Mouse (Mus musculus): ENCODE results near the gene Loxl1.
"Not testable (repeated sequence)": the region's sequence is repeated elsewhere in the genome, so short reads cannot be mapped to it uniquely, and the experiment has no call there.

Gene Loxl1

GRCm38 (mm10) chr9:58275115-58275774 lies 37.7 kb downstream of the Loxl1 start:
- no peak for DNase-seq

DNA sequence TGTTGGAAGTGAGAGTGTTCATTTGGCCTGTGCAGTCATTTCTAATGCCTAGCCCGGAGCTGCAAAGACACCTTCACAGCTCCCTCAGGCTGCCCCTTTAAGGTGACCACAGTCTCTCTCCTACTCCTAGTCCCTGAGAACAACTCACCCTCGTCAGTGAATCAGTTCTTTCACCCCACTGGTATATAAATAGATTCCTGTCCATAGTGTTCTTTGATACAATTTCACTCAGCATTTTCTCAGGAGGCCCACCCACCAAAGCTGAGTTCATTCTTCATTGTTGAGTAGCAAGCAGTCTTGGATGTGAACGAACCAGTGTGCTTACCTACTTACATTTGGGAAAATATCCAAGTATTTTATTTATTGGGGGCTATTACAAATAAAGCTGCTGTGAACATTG lies 38.4 kb downstream of the Loxl1 start:
- no peak for DNase-seq

DNA sequence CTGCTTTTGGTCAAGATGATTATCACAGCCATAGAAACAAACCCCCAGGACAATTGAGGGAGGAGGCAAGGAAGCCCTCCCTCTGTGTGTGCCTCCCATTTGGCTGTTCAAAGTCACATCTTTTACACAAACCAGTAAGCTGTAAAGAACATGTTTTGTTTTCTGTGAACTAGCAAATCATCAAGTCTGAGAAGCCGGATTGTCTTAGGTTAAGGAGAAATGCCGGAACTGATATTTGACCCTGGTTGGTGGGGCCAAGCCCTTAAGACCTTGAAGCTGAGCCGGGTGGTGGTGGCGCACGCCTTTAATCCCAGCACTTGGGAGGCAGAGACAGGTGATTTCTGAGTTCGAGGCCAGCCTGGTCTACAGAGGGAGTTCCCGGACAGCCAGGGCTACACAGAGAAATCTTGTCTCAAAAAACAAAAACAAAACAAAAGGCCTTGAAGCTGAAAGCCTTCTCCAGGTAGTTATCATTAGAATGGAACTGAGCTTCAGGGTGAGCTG lies 38.8 kb downstream of the Loxl1 start:
- DNase-seq = no peak

DNA sequence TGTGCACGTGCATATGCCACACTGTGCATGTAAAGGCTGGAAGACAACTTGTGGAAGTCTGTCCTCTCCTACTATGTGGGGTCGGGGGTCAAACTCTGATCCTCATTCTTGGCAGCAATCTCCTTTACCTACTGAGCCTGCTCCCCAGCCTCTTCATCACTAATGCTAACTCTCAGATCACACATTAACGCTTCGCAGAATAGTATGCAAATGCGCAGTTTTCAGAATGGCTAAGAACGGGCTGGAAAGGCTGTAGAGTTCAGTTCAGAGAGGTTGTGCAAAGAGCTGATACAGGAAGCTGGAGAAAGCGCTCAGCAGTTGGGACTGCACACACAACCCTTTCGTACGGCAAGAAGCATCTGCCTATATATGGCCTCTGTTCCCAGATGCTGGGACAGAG lies 40.1 kb downstream of the Loxl1 start:
- DNase-seq = no peak

DNA sequence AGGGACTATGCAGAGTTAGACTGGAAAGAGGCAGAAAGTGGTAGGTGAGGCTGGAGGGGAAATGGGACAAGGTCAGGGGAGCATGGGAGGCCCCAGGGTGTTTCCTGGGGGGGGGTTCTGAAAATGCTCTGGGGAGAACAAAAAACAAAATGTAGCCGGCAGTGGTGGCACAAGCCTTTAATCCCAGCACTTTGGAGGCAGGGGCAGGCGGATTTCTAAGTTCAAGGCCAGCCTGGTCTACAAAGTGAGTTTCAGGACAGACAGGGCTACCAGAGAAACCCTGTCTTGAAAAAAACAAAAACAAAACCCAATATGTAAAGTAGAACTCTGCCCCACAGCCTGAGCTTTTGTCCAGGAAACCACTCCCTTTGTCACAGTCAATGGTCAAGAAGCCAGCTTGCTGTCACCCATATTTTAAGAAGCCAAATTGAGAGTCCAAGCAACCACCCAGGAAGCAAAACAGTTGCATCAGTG lies 40.9 kb downstream of the Loxl1 start:
- no peak for DNase-seq

DNA sequence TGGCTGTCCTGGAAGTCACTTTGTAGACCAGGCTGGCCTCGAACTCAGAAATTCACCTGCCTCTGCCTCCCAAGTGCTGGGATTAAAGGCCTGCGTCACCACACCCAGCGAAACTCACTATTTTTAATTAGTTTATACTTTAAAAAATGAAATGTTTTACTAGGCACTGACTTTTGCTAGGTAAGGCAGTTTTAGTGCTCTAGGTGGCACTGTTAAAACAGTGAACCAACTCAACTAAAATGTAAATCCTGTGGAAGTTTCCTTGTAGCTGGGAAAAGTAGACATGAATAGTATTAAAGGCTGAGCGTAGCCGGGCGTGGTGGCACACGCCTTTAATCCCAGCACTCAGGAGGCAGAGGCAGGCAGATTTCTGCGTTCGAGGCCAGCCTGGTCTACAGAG lies 41.4 kb downstream of the Loxl1 start:
- not testable (repeated sequence) for DNase-seq

GRCm38 (mm10) chr9:58271109-58271508 lies 41.9 kb downstream of the Loxl1 start:
- DNase-seq = no peak

GRCm38 (mm10) chr9:58270081-58270480 lies 42.9 kb downstream of the Loxl1 start:
- no peak for DNase-seq

DNA sequence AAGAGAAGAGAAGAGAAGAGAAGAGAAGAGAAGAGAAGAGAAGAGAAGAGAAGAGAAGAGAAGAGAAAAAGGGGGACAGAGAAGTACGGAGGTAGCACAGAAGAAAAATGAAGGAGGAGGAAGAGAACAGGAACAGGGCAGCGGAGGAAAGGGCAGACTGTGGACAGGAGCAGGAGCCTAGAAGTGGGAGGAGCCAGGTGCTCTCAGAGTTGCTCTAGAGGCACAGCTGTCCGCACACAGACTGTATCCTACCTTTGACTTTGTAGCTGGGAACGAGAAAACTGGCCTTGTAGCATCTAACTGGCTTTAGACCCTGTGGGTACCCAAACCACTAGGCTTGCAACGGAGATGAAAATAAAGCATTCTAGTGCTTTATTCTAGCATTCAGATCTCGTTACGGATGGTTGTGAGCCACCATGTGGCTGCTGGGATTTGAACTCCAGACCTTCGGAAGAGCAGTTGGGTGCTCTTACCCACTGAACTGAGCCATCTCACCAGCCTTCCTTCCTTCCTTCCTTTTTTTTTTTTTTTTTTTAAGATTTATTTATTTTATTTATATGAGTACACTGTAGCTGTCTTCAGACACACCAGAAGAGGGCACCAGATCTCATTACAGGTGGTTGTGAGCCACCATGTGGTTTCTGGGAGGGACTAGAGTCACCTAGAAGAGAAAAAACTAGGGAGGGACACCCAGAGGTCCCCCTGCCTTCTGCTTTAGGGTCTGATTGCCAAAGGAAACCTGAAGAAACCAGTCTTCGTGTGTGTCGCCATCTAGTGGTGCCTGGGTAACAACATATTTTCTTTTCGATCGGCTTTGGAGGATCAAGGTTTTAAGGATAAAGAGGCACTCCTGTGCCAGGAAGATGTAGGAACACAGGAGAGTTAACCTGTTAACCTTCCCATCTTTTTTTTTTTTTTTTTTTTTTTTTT lies 44.3 kb downstream of the Loxl1 start:
- DNase-seq = peak; percentile 67

DNA sequence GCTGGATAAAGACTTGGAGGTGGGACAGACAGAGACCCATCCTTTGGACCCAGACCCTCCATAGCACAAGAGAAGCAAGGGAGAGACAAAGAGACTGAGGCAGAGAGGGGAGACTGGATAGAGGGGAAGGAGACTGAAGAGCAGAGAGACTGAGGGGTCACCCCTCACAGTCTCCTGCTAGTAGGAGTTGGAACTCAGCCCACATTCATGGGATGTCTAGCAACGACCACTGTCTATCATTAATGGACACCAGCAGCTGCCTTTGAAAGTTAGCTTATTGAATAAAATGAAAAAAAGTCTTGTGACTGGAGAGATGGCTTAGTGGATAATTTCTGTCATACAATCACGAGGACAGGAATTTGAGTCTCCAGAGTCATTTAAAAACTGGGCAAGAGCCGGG lies 45.9 kb downstream of the Loxl1 start:
- no peak for DNase-seq

DNA sequence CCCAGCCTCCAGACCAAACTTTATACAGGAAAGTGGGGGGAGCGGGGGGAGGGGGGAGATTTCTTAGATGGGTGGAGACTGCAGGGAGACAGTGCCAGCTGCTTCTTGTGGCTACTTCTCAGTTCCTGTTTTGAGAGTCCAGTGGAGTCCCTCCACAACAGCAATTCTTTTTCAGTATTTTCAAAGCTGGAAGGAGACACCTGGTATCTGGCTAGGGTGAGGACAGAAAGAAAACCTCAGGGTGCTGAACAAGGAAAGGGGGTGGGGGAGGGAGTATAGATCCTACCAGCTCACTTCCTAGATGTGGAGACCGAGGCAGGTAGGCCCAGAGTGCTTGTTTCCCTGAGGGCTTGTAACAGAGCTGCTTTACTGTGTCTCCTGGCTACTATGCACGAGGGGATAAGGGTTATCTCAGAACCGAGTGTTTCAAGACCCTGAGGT lies 46.4 kb downstream of the Loxl1 start:
- DNase-seq = no peak

DNA sequence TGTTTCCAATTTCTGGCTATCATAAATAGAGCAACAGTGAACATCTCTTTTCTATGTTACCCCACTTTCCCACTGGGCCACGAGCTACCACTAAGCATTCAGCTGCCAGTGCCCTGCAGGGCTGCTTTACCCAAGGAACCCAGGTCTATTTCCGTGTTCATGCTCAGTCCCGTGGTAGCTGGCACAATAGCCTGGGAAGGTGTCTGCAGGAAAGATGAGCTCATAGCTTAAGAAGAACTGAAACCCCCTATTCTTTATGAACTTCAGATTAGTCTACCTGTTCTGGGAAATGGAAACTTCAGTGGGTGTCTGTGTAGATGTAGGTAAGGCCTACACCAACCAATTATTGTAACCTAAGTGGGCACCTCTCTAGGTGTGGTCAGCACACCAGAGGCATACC lies 47.6 kb downstream of the Loxl1 start:
- no peak for DNase-seq

DNA sequence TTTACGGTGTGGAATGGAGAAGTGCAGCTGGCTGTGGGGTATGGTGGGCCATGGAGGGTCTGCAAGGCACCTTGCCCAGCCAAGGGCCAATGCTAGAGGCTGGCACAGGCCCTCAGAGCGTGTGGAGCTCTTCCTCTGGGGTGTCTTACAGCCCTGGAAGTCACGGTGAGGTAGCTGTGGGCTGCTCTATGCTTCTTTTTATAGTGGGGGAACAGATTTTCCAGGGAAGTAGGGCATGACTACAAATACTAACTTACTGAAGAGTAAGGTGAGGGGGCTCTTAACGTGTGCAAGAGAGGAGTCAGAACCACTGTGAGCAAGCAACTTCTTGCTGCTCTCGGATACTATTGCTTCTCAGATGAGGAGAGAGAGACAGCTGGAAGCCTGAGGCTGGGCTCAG lies 50.5 kb downstream of the Loxl1 start:
- no peak for DNase-seq

DNA sequence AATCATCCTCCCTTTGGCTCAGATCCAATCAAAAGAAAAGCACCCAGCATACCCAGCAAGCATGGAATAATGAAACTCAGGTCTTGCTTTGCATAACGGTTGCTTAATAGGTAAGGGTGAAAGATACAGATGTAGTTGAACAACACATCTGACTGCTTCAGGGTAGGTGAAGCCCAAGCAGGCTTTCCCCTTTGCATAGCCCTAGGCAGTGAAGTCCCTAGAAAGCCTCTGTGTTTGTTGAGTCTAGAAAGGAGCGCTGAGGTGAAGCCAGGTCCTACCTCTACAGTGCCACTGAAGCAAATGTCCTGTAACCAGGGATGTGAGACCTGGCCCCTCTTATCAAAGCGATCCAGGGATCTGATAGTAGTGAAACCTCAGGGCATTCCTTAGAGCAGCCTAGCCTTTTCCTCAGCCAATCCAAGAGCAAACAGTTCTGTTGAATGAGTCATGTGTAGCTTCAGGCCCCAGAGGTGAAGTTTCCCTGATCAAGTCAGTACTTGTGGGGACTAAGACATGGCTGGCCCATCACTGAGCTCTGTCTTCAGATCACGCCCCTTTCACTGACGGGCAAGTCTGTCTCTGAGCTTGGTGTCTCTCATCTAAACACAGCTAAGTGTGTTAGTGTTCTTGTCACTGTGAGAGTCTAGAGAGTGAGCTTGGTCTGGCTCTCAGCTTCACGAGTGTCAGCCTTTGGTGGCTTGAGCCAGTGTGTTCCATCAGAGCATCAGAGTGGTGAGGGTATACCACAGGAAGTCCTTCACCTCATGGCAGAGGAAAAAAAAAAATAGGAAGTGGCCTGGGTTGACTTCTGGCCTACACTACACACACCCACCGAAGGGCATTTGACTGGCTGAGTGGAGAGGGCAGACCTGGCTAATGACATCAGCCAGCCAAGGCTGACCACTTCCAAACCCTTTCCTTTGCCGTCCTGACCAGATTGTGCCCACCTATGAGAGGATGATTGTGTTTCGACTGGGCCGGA lies 57.0 kb downstream of the Loxl1 start:
- no peak for DNase-seq

- no peak for DNase-seq
Measured at GRCm38 (mm10) chr9:58255105-58255504, 57.9 kb downstream of the Loxl1 start.

GRCm38 (mm10) chr9:58253805-58254122 lies 59.2 kb downstream of the Loxl1 start:
- not testable (repeated sequence) for DNase-seq

DNA sequence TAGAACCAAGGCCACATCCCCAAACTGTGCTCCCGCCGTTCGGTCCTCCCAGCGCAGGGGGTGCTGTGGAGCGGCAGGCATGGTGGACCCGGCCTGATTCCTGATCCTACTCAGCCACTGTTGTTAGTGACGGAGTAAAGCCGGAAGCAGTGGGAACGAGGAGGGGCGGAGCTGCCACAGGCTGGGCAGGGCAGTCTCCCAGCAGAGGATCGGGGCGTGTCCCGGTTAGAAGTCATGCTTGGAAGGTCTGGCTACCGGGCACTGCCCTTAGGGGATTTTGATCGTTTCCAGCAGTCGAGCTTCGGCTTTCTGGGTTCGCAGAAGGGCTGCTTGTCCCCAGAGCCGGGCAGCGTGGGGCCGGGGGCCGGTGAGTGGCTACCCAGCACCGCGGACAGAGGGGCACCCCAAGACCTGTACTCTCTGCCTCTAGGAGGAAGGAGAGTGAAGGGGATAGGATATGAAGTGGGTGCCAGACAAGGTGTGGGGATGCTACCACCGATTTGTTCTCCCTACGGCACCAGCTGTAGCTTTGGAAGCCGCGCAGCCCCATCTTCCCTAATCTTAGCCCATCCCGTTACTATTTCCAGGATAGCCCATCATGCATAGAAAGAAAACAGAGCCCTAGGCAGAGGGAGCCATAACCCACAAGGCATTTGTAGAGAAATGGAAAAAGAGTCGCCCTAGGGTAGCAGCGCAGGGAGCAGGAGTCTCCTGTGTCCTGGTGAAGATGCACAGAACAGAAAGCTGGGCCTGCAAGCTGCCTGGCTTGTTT lies 59.8 kb downstream of the Loxl1 start, which contains the start of gene Stoml1:
Gene Stoml1, plus strand, starts transcription at position 132 of the 772 bp plus-strand sequence.
- peak; percentile 86 for DNase-seq

DNA sequence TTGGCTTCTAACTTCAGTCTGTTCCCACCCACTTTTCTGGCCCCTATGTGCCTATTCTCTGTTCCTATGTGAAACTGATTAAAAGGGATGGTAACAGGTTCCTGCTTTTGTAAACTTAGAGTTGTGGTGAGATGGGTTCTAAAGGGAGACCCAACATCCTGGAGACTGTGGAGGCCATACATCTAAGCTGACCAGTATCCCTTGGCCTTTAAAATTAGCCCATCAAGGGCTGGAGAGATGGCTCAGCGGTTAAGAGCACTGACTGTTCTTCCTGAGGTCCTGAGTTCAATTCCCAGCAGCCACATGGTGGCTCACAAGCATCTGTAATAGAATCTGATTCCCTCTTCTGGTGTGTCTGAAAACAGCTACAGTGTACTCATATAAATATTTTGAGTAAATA lies 62.3 kb downstream of the Loxl1 start:
- DNase-seq = not testable (repeated sequence)

- no peak for DNase-seq
Measured at GRCm38 (mm10) chr9:58250322-58250721, 62.7 kb downstream of the Loxl1 start.

- DNase-seq = peak; percentile 47
Measured at GRCm38 (mm10) chr9:58249592-58250192, 63.3 kb downstream of the Loxl1 start, which contains the start of gene Pml. Gene Pml, minus strand, starts transcription at chr9:58249786.

DNA sequence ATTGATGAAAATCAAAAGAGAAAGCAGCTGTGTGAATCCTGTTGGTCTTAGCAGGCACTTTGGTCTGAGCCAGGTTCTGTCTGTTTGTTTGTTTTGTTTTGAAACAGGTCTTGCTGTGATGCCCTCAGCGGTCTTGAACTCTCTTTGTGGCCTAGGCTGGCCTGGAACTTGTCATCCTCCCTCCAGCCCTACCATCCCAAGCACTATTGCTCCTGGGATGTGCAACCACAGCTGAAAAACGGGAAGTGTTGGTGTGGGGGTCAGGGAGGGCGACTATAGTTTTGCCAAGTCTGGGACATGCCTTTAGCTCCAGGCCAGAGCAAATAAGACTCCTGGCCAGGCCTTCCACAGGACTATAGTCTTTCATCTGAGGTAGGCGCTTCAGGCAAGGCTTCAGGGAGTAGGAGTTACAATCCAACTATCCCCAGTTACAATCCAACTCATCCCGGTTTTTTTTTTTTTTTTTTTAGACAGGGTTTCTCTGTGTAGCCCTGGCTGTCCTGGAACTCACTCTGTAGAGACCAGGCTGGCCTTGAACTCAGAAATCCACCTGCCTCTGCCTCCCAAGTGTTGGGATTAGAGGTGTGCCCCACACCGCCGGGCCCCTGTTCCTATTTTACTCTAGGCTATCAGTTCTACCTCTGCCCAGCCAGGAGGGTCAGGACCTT lies 64.1 kb downstream of the Loxl1 start:
- DNase-seq = no peak

All from right cerebral cortex, postnatal 4 days (tissue).